Mouse (Mus musculus) brain, adult 2 months (tissue): ENCODE data around the gene Spata2.
A peak's percentile ranks its signal among the peaks of the same experiment; 100 is the strongest.

Experiments
- DNase-seq: peaks from one replicate; pipeline ENCODE4 v3.0.0; 2011; ENCODE audit warnings: low read depth, low spot score

The Spata2 gene

GRCm38 (mm10) chr2:167449331-167450275 is 43.1 kb downstream of the Spata2 start:
- DNase-seq, result peak; percentile 84

- no peak for DNase-seq
These were observed 45.1 kb downstream of the Spata2 start for GRCm38 (mm10) chr2:167447629-167448028.

GRCm38 (mm10) chr2:167447207-167447606 is 45.5 kb downstream of the Spata2 start:
- DNase-seq, result no peak

GRCm38 (mm10) chr2:167445911-167446780 is 46.5 kb downstream of the Spata2 start:
- DNase-seq, result no peak

- DNase-seq, result peak; percentile 81
These were observed 49.1 kb downstream of the Spata2 start for GRCm38 (mm10) chr2:167443411-167444193.

- peak; percentile 39 for DNase-seq
These were observed 53.3 kb downstream of the Spata2 start for GRCm38 (mm10) chr2:167439422-167439821.

GRCm38 (mm10) chr2:167436371-167436770 is 56.3 kb downstream of the Spata2 start:
- DNase-seq, result peak; percentile 78

- DNase-seq, result no peak
These were observed 57.1 kb downstream of the Spata2 start for GRCm38 (mm10) chr2:167435631-167436030.

GRCm38 (mm10) chr2:167434570-167434969 is 58.1 kb downstream of the Spata2 start:
- DNase-seq, result peak; percentile 80

- no peak for DNase-seq
These were observed 61.3 kb downstream of the Spata2 start for GRCm38 (mm10) chr2:167431418-167431776.
